Mouse (Mus musculus): ENCODE data around the gene Nupr1. TPM values are rescaled to one million over a fixed set of nuclear protein-coding genes. Genes with fewer than 3 reads are reported as not detected.

Nupr1 gene
- 2.8 and 3.4 TPM in 2 replicates for polyA plus RNA-seq (2014; fragmentation: Nextera tagmentation; extraction: Ambion mirVana)

DNA sequence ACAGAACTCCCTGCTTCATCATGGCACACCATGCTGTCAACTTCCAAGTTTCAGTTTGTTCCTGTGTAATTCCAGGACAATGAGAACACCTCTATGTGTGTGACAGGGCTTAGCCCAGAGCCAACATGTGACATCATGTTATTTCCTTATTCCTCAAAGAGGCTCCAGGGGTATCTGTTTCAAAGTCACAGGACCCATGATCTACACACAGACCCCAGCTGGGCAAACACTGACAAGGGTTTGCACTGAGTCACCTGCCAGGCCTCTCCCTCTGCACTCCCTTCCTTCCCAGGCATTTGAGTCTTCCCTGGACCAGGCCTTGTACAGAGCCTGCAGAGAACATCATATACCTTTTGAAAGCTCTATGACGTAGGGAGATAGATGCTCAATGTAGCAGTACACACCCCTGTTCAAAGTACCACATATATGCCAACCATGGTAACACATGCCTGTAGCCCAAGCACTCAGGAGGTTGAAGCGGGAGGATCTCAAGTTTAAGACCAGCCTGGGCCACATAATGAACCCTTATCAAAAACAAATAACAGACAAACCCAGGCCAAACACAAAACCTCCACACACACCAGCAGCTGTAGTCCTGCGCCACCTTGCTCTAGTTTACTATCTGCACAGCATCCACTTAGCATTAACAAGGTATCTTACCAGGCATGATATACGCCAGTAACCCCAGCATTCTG is at the start of gene Nupr1:
TSS of gene Nupr1 (minus strand) at position 38 of the 695 bp plus-strand sequence.
- H3K4me1 ChIP-seq (ENCODE audit: control insufficient read depth, insufficient read depth, low read length): 0 out of 2 replicates have a peak, but pooled peaks cover 2% of the 10 kb centered on the region
- no peak within 1 kb of the TSS for H3K9ac ChIP-seq (ENCODE audit: low read length)
- no peaks in the 10 kb centered on the region for H3K9me3 ChIP-seq (ENCODE audit: control insufficient read depth, low read length)
- DNase-seq (ENCODE audit: low spot score, missing footprints) (no peak), ATAC-seq (ENCODE audit: low FRiP score) (no peak)
- H3K36me3 ChIP-seq (ENCODE audit: control insufficient read depth, insufficient read depth, low read length): no peaks in the 10 kb centered on the region
- 92% methylated on average over 4 of the region's 4 CpGs for WGBS
- H3K27me3 ChIP-seq (ENCODE audit: control insufficient read depth, insufficient read depth, low read length): no peaks in the 10 kb centered on the region
- H3K27ac ChIP-seq (ENCODE audit: low read depth, low read length): no peak within 1 kb of the TSS
- H3K4me3 ChIP-seq (ENCODE audit: low read depth, low read length): no peak within 1 kb of the TSS
- no peak within 1 kb of the TSS for H3K4me2 ChIP-seq

GRCm38 (mm10) chr7:126679683-126680082 is 49.0 kb upstream of the Nupr1 start:
- H3K27me3 ChIP-seq (ENCODE audit: control insufficient read depth, insufficient read depth, low read length): no peaks in the 10 kb centered on the region
- no peaks in the 10 kb centered on the region for H3K9me3 ChIP-seq (ENCODE audit: control insufficient read depth, low read length)
- no peak for DNase-seq (ENCODE audit: low spot score, missing footprints)
- no peak overlapping the region for H3K4me2 ChIP-seq
- no peaks in the 10 kb centered on the region for H3K4me1 ChIP-seq (ENCODE audit: control insufficient read depth, insufficient read depth, low read length)
- 91% methylated on average over 5 of the region's 5 CpGs for WGBS
- no peaks in the 10 kb centered on the region for H3K36me3 ChIP-seq (ENCODE audit: control insufficient read depth, insufficient read depth, low read length)
- no peak overlapping the region for H3K9ac ChIP-seq (ENCODE audit: low read length)
- H3K27ac ChIP-seq (ENCODE audit: low read depth, low read length): no peak overlapping the region
- no peak for ATAC-seq (ENCODE audit: low FRiP score)
- no peak overlapping the region for H3K4me3 ChIP-seq (ENCODE audit: low read depth, low read length)

DNA sequence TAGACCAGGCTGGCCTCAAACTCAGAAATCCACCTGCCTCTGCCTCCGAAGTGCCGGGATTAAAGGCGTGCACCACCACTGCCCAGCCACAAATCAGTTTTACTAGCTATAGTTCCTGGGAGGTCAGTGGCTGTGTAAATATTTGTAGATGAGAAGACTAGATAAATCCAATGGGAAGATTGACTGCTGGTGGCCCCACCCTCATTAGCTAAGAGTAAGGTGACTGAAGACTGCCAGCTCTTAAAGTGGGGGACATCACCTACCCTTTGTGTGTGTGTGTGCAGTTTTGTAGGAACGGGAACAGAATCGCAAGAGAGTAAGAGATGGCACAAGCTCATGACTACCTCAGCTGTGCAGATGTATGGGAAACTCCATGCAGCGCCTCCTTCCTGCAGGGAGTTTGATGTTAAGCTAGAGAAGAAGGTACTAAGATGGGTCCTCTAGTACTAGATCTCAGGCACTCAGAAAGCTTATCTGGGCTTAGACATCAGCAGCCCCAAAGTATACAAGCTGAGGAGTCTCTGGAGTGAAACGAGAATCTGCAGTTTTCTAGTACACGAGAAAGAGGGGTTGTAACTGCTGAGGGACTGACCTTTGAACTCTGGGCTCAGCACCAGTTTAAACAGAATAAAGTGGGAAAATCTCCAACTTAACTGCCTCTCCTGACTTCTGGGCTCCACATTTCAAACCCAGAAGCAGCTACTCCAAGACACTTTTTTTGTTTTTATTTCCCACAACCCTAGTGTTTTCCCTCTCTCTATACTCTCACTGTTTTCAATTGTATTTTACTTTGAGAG is 48.1 kb upstream of the Nupr1 start:
- Histone ChIP-seq H3K27ac (ENCODE audit: low read depth, low read length) (no peak overlapping the region), H3K27me3 (ENCODE audit: control insufficient read depth, insufficient read depth, low read length) (no peaks in the 10 kb centered on the region), H3K4me1 (ENCODE audit: control insufficient read depth, insufficient read depth, low read length) (no peaks in the 10 kb centered on the region), H3K36me3 (ENCODE audit: control insufficient read depth, insufficient read depth, low read length) (no peaks in the 10 kb centered on the region), H3K4me2 (no peak overlapping the region), H3K4me3 (ENCODE audit: low read depth, low read length) (no peak overlapping the region), H3K9ac (ENCODE audit: low read length) (no peak overlapping the region), H3K9me3 (ENCODE audit: control insufficient read depth, low read length) (no peaks in the 10 kb centered on the region)
- DNase-seq (ENCODE audit: low spot score, missing footprints) (no peak), ATAC-seq (ENCODE audit: low FRiP score) (no peak)
- 87% methylated on average over 8 of the region's 8 CpGs for WGBS

- H3K4me2 ChIP-seq: no peak overlapping the region
- no peaks in the 10 kb centered on the region for H3K27me3 ChIP-seq (ENCODE audit: control insufficient read depth, insufficient read depth, low read length)
- H3K4me3 ChIP-seq (ENCODE audit: low read depth, low read length): no peak overlapping the region
- 76% methylated on average over 4 of the region's 4 CpGs for WGBS
- DNase-seq (ENCODE audit: low spot score, missing footprints) (no peak), ATAC-seq (ENCODE audit: low FRiP score) (no peak)
- no peaks in the 10 kb centered on the region for H3K9me3 ChIP-seq (ENCODE audit: control insufficient read depth, low read length)
- no peak overlapping the region for H3K9ac ChIP-seq (ENCODE audit: low read length)
- H3K27ac ChIP-seq (ENCODE audit: low read depth, low read length): no peak overlapping the region
- no peaks in the 10 kb centered on the region for H3K4me1 ChIP-seq (ENCODE audit: control insufficient read depth, insufficient read depth, low read length)
- H3K36me3 ChIP-seq (ENCODE audit: control insufficient read depth, insufficient read depth, low read length): 0 out of 2 replicates have a peak, but pooled peaks cover 3% of the 10 kb centered on the region
These were observed 46.1 kb upstream of the Nupr1 start for GRCm38 (mm10) chr7:126676631-126677220.

DNA sequence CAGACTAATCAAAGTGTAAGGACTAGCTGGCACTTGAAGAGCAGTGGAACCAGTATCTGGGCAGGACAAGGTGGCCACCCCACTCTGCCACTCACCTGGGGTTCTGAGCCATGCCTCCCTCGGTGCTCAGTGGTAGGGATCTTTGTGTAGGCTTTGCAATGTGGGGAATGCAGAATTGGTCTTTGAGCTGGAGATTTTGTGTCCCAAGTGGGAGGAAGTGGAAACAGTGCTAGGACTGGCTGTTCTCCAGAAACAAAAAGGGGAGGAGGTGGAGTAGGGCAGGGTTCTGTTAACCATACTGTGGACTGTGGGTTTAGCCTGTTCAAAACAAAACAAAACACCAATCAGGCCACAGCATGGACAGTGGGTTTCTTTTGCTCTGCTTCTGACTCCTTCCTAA is 45.5 kb upstream of the Nupr1 start, which contains the start of gene Sult1a1:
TSS of gene Sult1a1 (minus strand) at position 226 of the 400 bp plus-strand sequence.
- ATAC-seq (ENCODE audit: low FRiP score): no peak
- no peaks in the 10 kb centered on the region for H3K9me3 ChIP-seq (ENCODE audit: control insufficient read depth, low read length)
- H3K9ac ChIP-seq (ENCODE audit: low read length): no peak within 1 kb of the TSS
- 81% methylated on average over 1 of the region's 1 CpGs for WGBS
- H3K27ac ChIP-seq (ENCODE audit: low read depth, low read length): no peak within 1 kb of the TSS
- DNase-seq (ENCODE audit: low spot score, missing footprints): no peak
- H3K4me1 ChIP-seq (ENCODE audit: control insufficient read depth, insufficient read depth, low read length): no peaks in the 10 kb centered on the region
- H3K36me3 ChIP-seq (ENCODE audit: control insufficient read depth, insufficient read depth, low read length): 0 out of 2 replicates have a peak, but pooled peaks cover 3% of the 10 kb centered on the region
- H3K27me3 ChIP-seq (ENCODE audit: control insufficient read depth, insufficient read depth, low read length): no peaks in the 10 kb centered on the region
- H3K4me3 ChIP-seq (ENCODE audit: low read depth, low read length): no peak within 1 kb of the TSS
- H3K4me2 ChIP-seq: no peak within 1 kb of the TSS

GRCm38 (mm10) chr7:126675104-126675503 is 44.4 kb upstream of the Nupr1 start:
- no peak overlapping the region for H3K4me2 ChIP-seq
- H3K9ac ChIP-seq (ENCODE audit: low read length): no peak overlapping the region
- 0 out of 2 replicates have a peak, but pooled peaks cover 3% of the 10 kb centered on the region for H3K36me3 ChIP-seq (ENCODE audit: control insufficient read depth, insufficient read depth, low read length)
- no peaks in the 10 kb centered on the region for H3K9me3 ChIP-seq (ENCODE audit: control insufficient read depth, low read length)
- H3K27me3 ChIP-seq (ENCODE audit: control insufficient read depth, insufficient read depth, low read length): no peaks in the 10 kb centered on the region
- no peak overlapping the region for H3K4me3 ChIP-seq (ENCODE audit: low read depth, low read length)
- H3K27ac ChIP-seq (ENCODE audit: low read depth, low read length): no peak overlapping the region
- DNase-seq (ENCODE audit: low spot score, missing footprints) (no peak), ATAC-seq (ENCODE audit: low FRiP score) (no peak)
- WGBS: 91% methylated on average over 8 of the region's 8 CpGs
- no peaks in the 10 kb centered on the region for H3K4me1 ChIP-seq (ENCODE audit: control insufficient read depth, insufficient read depth, low read length)

GRCm38 (mm10) chr7:126672111-126672510 is 41.5 kb upstream of the Nupr1 start:
- 94% methylated on average over 9 of the region's 9 CpGs for WGBS
- DNase-seq (ENCODE audit: low spot score, missing footprints) (no peak), ATAC-seq (ENCODE audit: low FRiP score) (no peak)
- 0 out of 2 replicates have a peak, but pooled peaks cover 3% of the 10 kb centered on the region for H3K36me3 ChIP-seq (ENCODE audit: control insufficient read depth, insufficient read depth, low read length)
- H3K9ac ChIP-seq (ENCODE audit: low read length): no peak overlapping the region
- no peaks in the 10 kb centered on the region for H3K27me3 ChIP-seq (ENCODE audit: control insufficient read depth, insufficient read depth, low read length)
- H3K4me3 ChIP-seq (ENCODE audit: low read depth, low read length): no peak overlapping the region
- no peak overlapping the region for H3K27ac ChIP-seq (ENCODE audit: low read depth, low read length)
- no peak overlapping the region for H3K4me2 ChIP-seq
- no peaks in the 10 kb centered on the region for H3K4me1 ChIP-seq (ENCODE audit: control insufficient read depth, insufficient read depth, low read length)
- H3K9me3 ChIP-seq (ENCODE audit: control insufficient read depth, low read length): no peaks in the 10 kb centered on the region

DNA sequence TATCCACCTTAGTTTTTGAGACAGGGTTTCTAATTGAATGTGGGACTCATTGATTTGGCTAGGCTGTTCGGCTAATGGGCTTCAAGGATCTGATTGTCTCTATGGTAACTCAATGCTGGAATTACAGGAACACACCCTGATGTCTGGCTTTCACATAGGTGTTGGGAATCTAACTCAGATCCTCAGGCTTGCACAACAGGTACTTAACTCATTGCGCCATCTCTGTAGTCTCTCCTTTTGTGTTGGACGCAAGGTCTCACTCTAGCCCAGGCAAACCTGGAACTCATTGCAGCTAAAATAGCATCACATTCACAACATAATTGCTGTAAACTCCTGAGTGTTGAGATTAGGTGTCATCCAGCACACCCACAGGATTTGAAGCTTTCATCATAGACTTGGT is 39.5 kb upstream of the Nupr1 start:
- H3K4me2 ChIP-seq: no peak overlapping the region
- H3K4me1 ChIP-seq (ENCODE audit: control insufficient read depth, insufficient read depth, low read length): no peaks in the 10 kb centered on the region
- H3K27me3 ChIP-seq (ENCODE audit: control insufficient read depth, insufficient read depth, low read length): no peaks in the 10 kb centered on the region
- no peak for ATAC-seq (ENCODE audit: low FRiP score)
- no peak overlapping the region for H3K9ac ChIP-seq (ENCODE audit: low read length)
- DNase-seq (ENCODE audit: low spot score, missing footprints): no peak
- H3K36me3 ChIP-seq (ENCODE audit: control insufficient read depth, insufficient read depth, low read length): 0 out of 2 replicates have a peak, but pooled peaks cover 3% of the 10 kb centered on the region
- H3K9me3 ChIP-seq (ENCODE audit: control insufficient read depth, low read length): no peaks in the 10 kb centered on the region
- WGBS: 96% methylated on average over 3 of the region's 3 CpGs
- H3K27ac ChIP-seq (ENCODE audit: low read depth, low read length): no peak overlapping the region
- no peak overlapping the region for H3K4me3 ChIP-seq (ENCODE audit: low read depth, low read length)

DNA sequence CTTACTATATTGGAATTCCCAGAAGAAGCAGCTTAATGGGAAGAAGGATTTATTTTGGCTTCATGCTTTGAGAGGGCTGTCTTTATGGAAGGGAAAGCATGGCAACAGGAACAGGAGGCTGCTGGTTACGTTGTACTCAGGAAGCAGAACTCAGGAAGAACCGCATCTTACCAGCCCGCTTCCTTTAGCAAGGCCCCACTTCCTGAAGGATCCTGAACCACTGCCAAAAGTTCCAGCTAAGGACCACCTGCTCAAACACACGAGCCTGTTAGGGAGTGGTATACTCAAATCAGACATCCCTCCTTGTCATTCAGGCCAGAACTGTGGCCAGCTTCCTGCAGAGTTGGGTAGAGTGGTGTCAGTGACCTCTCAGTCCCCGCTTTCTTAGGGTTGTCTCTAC is 37.8 kb upstream of the Nupr1 start:
- H3K4me1 ChIP-seq (ENCODE audit: control insufficient read depth, insufficient read depth, low read length): no peaks in the 10 kb centered on the region
- ATAC-seq (ENCODE audit: low FRiP score) (no peak), DNase-seq (ENCODE audit: low spot score, missing footprints) (no peak)
- H3K4me2 ChIP-seq: no peak overlapping the region
- no peak overlapping the region for H3K4me3 ChIP-seq (ENCODE audit: low read depth, low read length)
- peaks cover 6% of the 10 kb centered on the region; the same call in 1 of the 2 replicates for H3K36me3 ChIP-seq (ENCODE audit: control insufficient read depth, insufficient read depth, low read length)
- no peak overlapping the region for H3K9ac ChIP-seq (ENCODE audit: low read length)
- no peaks in the 10 kb centered on the region for H3K27me3 ChIP-seq (ENCODE audit: control insufficient read depth, insufficient read depth, low read length)
- H3K27ac ChIP-seq (ENCODE audit: low read depth, low read length): no peak overlapping the region
- WGBS: 86% methylated on average over 5 of the region's 5 CpGs
- no peaks in the 10 kb centered on the region for H3K9me3 ChIP-seq (ENCODE audit: control insufficient read depth, low read length)

Data from midbrain, embryonic 11.5 days (tissue).